ENCODE assay signal across 19 mouse cellular contexts in the genomic region with DNA sequence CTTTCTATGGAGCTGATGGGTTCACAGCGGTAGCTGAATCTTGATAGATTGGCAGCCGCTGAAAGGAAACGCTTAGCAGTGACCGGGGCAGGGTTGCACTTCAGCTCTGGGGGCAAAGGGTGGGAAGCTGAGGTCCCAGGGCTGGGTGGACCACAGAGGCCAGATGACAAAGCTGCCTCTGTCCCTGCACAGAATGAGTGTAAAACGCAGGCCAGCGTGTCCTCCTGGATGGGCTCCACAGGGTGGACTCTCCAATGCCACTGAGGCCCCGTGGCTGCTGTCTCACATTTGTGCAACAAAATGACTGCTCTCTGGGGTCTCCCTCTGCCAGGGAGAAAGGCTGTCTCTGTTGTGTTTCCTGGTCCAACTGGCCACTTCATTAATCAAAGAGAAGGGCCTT.
DNase-seq lines count a peak whose midpoint lies in the region; ATAC-seq and TF ChIP-seq lines count a peak whose summit lies in the region.
"Had no signal": no experiment of that assay in that cellular context is flagged by ENCODE, and none has a peak within 500 bp of the region (broad histone marks: within the 10 kb centered on the region; RNA-seq: fewer than 3 reads in every experiment).

No protein-coding gene starts in this region.

- peak overlapping the region; percentile 42; the same call in 1 of the 2 replicates for H3K27ac ChIP-seq in hindbrain, embryonic 11.5 days (ENCODE audit: low read depth, low read length)
- no peak overlapping the region for H3K27ac ChIP-seq in hindbrain, embryonic 16.5 days (ENCODE audit: low read depth, low read length)
- H3K27ac ChIP-seq in ES-E14 (ENCODE audit: insufficient read depth, low read depth, low read length, poor library complexity, severe bottlenecking) = no peak overlapping the region
- H3K27ac ChIP-seq in liver, embryonic 11.5 days (ENCODE audit: low read depth, low read length) = no peak overlapping the region
- H3K27ac ChIP-seq: left cerebral cortex, adult 2 months; liver, embryonic 12.5 days; lung, embryonic 15.5 days; midbrain, embryonic 12.5 days had no signal

- DNase-seq in hindbrain, embryonic 11.5 days (ENCODE audit: low spot score) = peak; percentile 37
- DNase-seq in ES-E14 (ENCODE audit: low read depth, low spot score) = no peak
- DNase-seq in embryo, embryonic 11.5 days (ENCODE audit: low read depth, low spot score) = peak; percentile 30
- peak; percentile 68 for DNase-seq in mesoderm, embryonic 11.5 days (ENCODE audit: low read depth, low spot score)
- no peak for DNase-seq in liver, embryonic 11.5 days (ENCODE audit: low spot score)
- no peak for DNase-seq in B cell, adult 2 months
- no peak for DNase-seq in thymus, postnatal 4 days
- DNase-seq: cerebellum, adult 18-20 months; gastrocnemius, postnatal 10 days; heart, adult 18-20 months; heart, postnatal 4 days; left cerebral cortex, postnatal 4 days; lung, postnatal 4 days; right cerebral cortex, postnatal 4 days had no signal

- H3K4me3 ChIP-seq in hindbrain, embryonic 11.5 days (ENCODE audit: low read depth, low read length) = no peak overlapping the region
- no peak overlapping the region for H3K4me3 ChIP-seq in hindbrain, embryonic 16.5 days (ENCODE audit: low read length)
- H3K4me3 ChIP-seq in ES-E14 (ENCODE audit: insufficient read depth in 1 of 2, low read depth in 1 of 2, low read length in 2 of 2, poor library complexity in 1 of 2, severe bottlenecking in 1 of 2) = no peak overlapping the region
- no peak overlapping the region for H3K4me3 ChIP-seq in liver, embryonic 11.5 days (ENCODE audit: low read depth, low read length)
- H3K4me3 ChIP-seq: left cerebral cortex, adult 2 months; liver, embryonic 12.5 days; lung, embryonic 15.5 days; midbrain, embryonic 12.5 days had no signal

- 8% methylated on average over 7 of the region's 7 CpGs for WGBS in hindbrain, embryonic 11.5 days
- 15% methylated on average over 7 of the region's 7 CpGs for WGBS in hindbrain, embryonic 16.5 days
- 42% methylated on average over 7 of the region's 7 CpGs for WGBS in liver, embryonic 11.5 days

- H3K4me2 ChIP-seq in hindbrain, embryonic 11.5 days (replicated peaks; ENCODE audit: low read depth, low read length) = no peak overlapping the region
- H3K4me2 ChIP-seq in hindbrain, embryonic 16.5 days (ENCODE audit: low read length) = no peak overlapping the region
- H3K4me2 ChIP-seq in liver, embryonic 11.5 days = no peak overlapping the region
- H3K4me2 ChIP-seq: liver, embryonic 12.5 days; lung, embryonic 15.5 days; midbrain, embryonic 12.5 days had no signal

- H3K9ac ChIP-seq in hindbrain, embryonic 11.5 days (ENCODE audit: low read depth, low read length) = no peak overlapping the region
- H3K9ac ChIP-seq in hindbrain, embryonic 16.5 days (ENCODE audit: low read depth, low read length) = no peak overlapping the region
- H3K9ac ChIP-seq in ES-E14 (ENCODE audit: insufficient read depth, low read depth, low read length, poor library complexity, severe bottlenecking) = no peak overlapping the region
- H3K9ac ChIP-seq in liver, embryonic 11.5 days (ENCODE audit: low read depth, low read length) = no peak overlapping the region
- H3K9ac ChIP-seq: liver, embryonic 12.5 days; lung, embryonic 15.5 days; midbrain, embryonic 12.5 days had no signal

- H3K9me3 ChIP-seq in hindbrain, embryonic 11.5 days (ENCODE audit: control insufficient read depth, low read length) = no peaks in the 10 kb centered on the region
- H3K9me3 ChIP-seq in hindbrain, embryonic 16.5 days (ENCODE audit: control insufficient read depth, low read length) = no peaks in the 10 kb centered on the region
- no peaks in the 10 kb centered on the region for H3K9me3 ChIP-seq in ES-E14 (ENCODE audit: control insufficient read depth, insufficient read depth, low read depth, low read length)
- H3K9me3 ChIP-seq in liver, embryonic 11.5 days (ENCODE audit: control insufficient read depth, low read length) = no peaks in the 10 kb centered on the region
- H3K9me3 ChIP-seq: liver, embryonic 12.5 days; lung, embryonic 15.5 days; midbrain, embryonic 12.5 days had no signal

- in situ Hi-C loops in ES-E14 (cut with MboI; ENCODE audit: low sequenced_read_pairs in 2 of 2, unreplicated experiment in 2 of 2) = no loop called here

- peak; percentile 75 for ATAC-seq in hindbrain, embryonic 11.5 days (ENCODE audit: low FRiP score)
- no peak; the same call in 1 of the 2 replicates for ATAC-seq in hindbrain, embryonic 16.5 days
- ATAC-seq in liver, embryonic 11.5 days (replicated peaks; ENCODE audit: low FRiP score) = no peak
- ATAC-seq: liver, embryonic 12.5 days had no signal

- H3K36me3 ChIP-seq in hindbrain, embryonic 11.5 days (ENCODE audit: control insufficient read depth, insufficient read depth, low read length) = no peaks in the 10 kb centered on the region
- H3K36me3 ChIP-seq in hindbrain, embryonic 16.5 days (ENCODE audit: control insufficient read depth, insufficient read depth, low read length) = no peaks in the 10 kb centered on the region
- H3K36me3 ChIP-seq in ES-E14 (ENCODE audit: control insufficient read depth, insufficient read depth, low read length, poor library complexity, severe bottlenecking) = no peaks in the 10 kb centered on the region
- no peaks in the 10 kb centered on the region for H3K36me3 ChIP-seq in liver, embryonic 11.5 days (ENCODE audit: control insufficient read depth, insufficient read depth, low read length)
- H3K36me3 ChIP-seq: liver, embryonic 12.5 days; lung, embryonic 15.5 days; midbrain, embryonic 12.5 days had no signal

- H3K4me1 ChIP-seq in hindbrain, embryonic 11.5 days (replicated peaks; ENCODE audit: control insufficient read depth, insufficient read depth, low read length) = peaks cover 6% of the 10 kb centered on the region; the same call in 1 of the 2 replicates
- H3K4me1 ChIP-seq in hindbrain, embryonic 16.5 days (ENCODE audit: control insufficient read depth, insufficient read depth, low read depth, low read length) = peaks cover 7% of the 10 kb centered on the region; the same call in 1 of the 2 replicates
- H3K4me1 ChIP-seq in ES-E14 (ENCODE audit: control insufficient read depth in 2 of 2, insufficient read depth in 2 of 2, low read length in 2 of 2, poor library complexity in 1 of 2) = peaks cover 0 to 2% of the 10 kb centered on the region in 2 experiments; a peak in 1 of 4 replicates
- peaks cover 6% of the 10 kb centered on the region; the same call in 1 of the 2 replicates for H3K4me1 ChIP-seq in liver, embryonic 11.5 days (replicated peaks; ENCODE audit: control insufficient read depth, insufficient read depth, low read length)
- H3K4me1 ChIP-seq: liver, embryonic 12.5 days had no signal

- no peaks in the 10 kb centered on the region for H3K27me3 ChIP-seq in hindbrain, embryonic 11.5 days (ENCODE audit: control insufficient read depth, insufficient read depth, low read length)
- no peaks in the 10 kb centered on the region for H3K27me3 ChIP-seq in hindbrain, embryonic 16.5 days (replicated peaks; ENCODE audit: control insufficient read depth, insufficient read depth, low read length)
- no peaks in the 10 kb centered on the region for H3K27me3 ChIP-seq in liver, embryonic 11.5 days (replicated peaks; ENCODE audit: control insufficient read depth, insufficient read depth, low read length)
- H3K27me3 ChIP-seq: liver, embryonic 12.5 days; lung, embryonic 15.5 days; midbrain, embryonic 12.5 days had no signal

TF ChIP-seq in ES-E14, 5 proteins besides CTCF, POLR2A, EP300 and RAD21:
- TF ChIP-seq ZNF384 (IDR thresholded peaks at IDR 0.05; ENCODE audit: low read depth, low read length) (0 out of 2 replicates have a peak, but pooled peaks have one; percentile 50), ZC3H11A (IDR thresholded peaks at IDR 0.05; ENCODE audit: borderline replicate concordance, low read depth, low read length) (no peak), HCFC1 (IDR thresholded peaks at IDR 0.05; ENCODE audit: borderline replicate concordance, insufficient read depth, low read length) (no peak), MAFK (IDR thresholded peaks at IDR 0.05; ENCODE audit: insufficient read depth, low read depth, low read length) (no peak), CHD2 (IDR thresholded peaks at IDR 0.05; ENCODE audit: low read depth, low read length) (no peak)
TF ChIP-seq in ES-E14: peak in this region for 1.

Comparison
In these comparisons a context has a peak if more than half of its experiments do, and no peak if none do; other contexts are left out.
1. DNase-seq: peak in hindbrain, embryonic 11.5 days (single experiment), embryo, embryonic 11.5 days (single experiment) and mesoderm, embryonic 11.5 days (single experiment); none in ES-E14 (single experiment), liver, embryonic 11.5 days (single experiment), B cell, adult 2 months (0 of 2) and thymus, postnatal 4 days (single experiment).